Mouse (Mus musculus) spleen, adult 12 weeks (tissue): ENCODE data around the gene Kcnc1.
A peak's percentile ranks its signal among the peaks of the same experiment; 100 is the strongest.

Experiments
- DNase-seq: peaks from one replicate; pipeline ENCODE4 v3.0.0; 2022; ENCODE audit warnings: low spot score

Gene Kcnc1

DNA sequence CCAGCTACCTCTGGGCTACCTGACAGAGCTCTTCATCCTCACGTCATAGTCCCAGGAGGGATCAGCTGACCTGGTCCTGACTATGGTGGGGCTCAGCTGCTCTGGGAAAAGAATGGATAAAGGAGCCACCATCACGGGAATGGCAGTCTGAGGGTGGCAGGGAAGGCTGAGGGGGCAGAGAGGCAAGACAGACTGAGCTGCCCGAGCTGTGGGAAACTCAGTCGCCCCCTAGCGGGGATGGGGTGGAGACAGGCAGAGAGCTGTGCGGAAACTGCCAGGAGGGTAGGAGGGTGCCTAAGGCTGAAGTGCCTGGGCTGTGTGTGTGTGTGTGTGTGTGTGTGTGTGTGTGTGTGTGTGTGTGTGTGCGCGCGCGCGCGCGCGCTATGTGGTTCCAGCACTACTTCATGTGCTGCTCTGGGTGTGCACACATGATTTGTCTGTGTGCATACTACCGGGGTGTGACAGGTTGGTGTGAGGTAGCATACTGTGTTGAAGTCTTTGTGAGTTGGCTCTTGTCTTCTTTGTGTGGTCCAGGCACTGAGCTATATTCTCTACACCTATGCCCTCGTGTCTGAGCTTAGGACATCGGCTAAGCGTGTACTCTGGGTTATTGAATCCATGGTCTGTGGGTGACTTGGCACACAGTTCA is 26.6 kb downstream of the Kcnc1 start:
- peak; percentile 52 for DNase-seq

DNA sequence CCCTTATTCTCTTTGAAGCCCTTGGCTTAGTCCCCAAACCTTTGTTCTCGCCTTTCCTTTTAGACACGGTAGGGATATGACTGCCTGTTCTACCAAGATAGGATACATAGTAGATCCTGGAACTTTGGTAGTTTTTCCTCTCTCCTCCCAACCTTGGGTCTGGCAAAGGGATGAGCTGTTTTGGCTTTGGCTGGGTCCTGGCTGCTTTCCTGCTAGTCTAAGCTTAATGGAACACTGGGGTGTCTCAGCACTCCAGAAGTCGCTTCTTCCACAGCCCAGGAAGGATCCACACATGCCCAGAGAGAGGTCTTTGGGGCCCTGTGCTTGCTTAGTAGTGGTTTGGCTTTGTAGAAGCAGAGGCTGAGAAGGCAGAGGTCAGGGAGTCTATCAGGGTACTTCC is 27.7 kb downstream of the Kcnc1 start:
- DNase-seq = no peak

DNA sequence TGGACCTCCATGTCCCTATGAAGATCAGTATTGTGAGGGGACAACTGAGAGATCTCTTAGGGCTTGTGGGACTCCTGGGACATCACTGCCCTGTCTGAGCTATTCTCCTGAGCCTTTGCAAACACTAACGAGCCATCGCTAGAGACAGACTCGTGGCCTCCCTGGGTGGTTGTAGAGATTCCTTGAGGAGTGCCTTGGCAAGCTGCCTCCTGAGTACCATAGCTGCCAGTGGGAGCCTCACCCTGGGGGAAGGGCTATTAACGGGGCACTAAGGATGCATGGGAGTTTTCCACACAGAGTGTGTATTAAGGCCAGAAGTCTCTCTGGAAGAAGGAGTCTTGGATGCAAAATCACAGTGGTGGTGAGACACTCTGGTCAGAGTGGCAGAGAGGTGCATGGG is 28.7 kb downstream of the Kcnc1 start:
- DNase-seq = no peak

DNA sequence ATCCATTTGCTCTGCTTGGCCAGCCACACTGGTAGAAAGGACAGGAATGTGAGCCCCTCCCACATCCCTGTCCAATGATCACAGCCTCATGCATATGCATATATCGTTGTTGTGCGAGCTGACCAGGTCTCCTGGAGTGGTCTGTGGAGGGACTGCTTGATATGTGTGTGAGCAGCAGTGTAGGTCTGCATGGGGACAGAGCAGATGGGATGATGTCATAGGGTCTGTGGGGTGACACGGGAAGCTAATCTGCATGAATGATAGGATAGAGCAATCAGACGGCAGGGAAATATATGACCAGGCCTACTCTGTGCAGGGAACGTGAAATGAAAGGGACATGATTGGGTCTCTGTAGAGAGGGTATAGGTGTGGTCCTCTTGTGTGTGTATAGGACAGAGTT is 37.6 kb downstream of the Kcnc1 start:
- no peak for DNase-seq

DNA sequence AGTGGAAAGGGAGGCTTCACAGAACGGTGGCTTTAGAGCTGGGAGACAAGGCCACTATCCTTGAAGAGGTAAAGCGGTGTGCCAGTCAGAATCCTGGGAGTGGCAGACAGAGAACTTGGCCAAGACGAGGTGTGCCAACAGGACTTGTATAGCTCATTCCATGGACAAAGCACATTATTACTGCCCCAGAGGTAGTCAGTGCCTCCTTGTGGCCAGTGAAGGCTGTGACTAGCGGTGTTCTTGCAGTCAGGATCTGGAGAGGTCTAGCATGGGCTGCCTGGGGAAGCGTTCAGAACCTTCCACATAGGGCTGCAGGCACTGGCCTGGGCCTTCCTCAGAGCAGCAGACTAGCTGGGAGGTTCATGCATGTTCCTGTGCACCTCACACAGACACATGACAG is 39.5 kb downstream of the Kcnc1 start:
- DNase-seq = no peak

DNA sequence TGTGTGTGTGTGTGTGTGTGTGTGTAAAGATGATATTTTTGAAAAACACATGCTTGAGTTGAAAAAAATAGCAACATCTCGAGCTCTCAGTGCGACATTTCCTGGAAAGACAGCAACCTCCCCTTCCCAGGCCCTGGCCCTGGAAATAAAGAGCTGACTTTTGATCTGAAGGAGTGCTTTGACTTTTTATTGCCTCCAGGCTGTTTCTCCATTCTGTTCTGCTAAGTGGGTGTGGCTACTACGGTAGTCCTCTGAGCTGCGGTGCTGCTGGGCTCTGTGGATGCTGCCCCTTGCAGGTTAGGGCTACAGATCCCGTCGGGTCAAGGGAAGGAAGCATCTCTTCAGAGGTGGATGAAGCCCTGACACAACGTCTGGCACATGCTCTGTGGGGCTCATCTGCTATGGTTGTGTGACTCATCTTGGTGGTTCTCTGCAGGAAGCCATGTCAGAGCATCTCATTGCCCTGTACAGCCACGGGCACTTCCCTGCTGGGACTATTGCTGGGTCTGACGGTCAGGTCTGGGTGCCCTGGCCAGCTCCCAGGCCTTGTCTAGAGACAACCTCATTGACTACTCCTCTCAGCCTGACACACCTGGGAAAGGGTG is 42.3 kb downstream of the Kcnc1 start:
- DNase-seq = no peak

DNA sequence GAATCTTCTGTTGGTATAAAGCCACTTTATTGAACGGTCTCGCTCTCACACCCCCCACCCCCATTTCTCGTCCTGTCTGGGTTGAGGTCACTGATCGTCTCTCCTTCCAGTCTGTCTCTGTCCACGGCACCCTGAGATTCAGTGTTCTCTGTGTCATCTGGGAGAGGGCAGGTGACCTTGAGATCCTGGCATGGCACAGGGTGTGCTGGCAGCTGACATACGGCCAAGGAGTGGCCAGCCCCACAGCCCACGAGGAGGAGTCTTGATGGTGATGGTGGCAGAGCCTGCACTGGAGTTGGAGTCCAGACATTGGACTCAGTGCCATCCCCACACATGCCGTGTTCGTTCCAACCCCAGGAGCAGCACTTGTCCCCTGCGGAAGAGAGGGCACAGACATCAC is 46.9 kb downstream of the Kcnc1 start:
- DNase-seq = no peak

DNA sequence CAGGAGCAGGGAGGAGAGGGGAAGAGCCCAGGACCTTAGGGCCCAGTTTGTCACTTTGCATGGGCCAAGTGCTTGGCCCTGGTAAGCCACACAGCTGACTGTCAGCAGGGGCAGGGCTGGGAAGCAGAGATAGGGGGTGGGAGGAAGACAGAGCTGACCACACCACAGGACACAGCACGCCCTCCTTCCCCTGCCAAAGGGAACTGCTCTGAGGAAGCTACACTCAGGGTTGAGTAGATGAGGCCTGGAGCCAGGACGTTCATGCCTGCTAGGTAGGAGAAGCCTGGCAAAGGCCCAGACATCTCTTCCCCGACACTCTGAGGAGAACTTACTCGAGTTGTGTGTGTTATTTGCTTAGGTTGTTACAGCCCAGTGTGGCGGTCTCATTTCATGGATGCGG is 49.6 kb downstream of the Kcnc1 start:
- no peak for DNase-seq

DNA sequence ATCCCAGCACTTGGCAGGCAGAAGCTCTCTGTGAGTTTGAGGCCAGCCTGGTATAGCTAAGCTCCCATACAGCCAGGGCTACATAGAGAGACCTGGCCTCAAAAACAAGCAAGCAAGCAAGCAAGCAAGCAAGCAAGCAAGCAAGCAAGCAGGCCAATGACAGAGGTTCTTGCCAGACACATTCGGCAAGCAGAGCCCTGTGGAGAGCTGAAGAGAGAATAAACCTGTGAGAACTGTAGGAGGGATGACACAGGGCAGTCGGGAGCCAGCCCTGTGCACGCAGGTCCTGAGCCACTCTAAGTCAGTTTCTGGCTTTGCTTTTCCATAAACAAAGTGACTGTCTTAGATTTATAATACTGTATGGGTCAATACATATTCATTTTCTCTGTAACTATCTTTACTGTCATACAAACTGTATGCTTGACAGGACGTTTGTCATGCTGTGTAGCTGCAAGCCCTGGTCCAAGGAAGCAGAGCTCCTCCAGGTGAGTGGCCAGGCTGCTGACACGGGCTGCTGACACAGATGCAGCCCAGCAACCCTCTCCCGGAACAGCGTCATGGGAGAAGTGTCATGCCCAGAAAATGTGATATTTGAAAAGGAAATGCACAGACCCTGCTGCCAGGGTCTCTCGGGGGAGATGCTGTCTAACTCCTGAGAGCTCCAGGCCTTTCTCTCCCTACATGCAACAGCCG is 51.3 kb downstream of the Kcnc1 start:
- DNase-seq = no peak

DNA sequence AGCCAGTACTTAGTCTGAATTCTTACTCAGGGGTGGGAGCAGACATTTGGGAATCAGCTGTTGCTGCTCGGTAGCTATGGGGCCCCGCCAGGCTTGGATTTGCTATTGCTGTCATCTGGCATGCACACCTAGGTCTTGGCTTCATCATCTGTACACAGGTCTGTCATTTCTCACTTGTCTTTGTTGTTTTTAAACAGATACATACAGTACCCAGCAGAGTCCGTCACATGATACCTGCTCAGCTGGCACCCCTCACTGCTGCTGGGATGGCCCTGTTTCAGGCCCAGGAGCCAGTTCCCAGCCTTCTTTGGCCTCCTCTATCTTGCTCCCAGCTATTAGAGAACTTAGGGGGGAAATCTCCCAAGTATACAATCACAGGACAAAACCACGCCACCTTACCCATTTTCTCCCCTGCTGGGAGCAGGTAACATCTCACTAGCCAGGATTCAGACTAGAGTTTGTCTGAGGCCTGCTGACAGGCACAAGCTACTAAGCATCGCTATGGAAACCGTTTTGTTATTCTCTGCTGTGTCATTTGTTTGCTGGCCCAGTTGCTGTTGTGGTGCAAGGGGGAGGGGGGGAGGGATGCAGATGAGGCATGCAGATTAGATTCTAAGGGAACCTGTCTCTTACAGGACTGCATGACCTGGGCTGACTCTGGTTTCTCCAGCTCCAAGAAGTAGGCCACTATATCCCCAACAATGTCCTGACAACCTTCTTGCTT is 52.8 kb downstream of the Kcnc1 start:
- no peak for DNase-seq

DNA sequence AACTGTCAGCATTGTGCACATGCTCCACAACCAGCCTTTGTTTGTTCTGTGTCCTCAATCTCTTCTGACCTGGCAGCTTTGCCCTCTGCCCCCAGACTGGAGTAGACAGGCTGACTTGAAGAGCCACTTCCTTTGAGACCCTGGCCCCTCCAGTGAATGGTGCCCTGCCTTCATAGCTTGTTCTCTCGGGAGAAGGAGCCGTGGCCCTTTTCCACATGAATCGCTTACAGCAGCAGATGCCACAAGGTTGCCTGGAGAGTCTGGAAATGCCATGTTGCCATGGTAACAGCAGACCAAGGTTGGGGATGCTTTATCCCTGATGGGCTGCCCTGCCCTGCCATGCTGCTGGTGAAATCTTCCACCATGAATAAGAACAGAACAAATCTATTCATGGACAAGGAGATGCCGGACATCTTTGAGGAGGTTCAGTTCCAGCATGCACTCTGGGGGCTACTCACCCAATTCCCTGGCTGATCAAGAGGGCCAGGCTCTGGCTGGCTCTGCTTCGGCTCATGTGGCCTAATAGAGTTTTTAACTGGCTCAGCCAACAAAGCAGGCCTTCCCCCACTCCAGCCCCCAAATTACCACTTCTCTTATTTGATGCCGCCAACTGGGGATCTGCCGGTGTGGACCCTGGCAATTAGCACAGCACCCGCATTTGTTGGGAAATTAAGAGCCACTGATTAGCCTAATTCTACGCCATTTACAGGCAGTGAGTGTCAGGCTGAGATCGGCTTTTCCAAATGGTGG is 57.8 kb downstream of the Kcnc1 start:
- no peak for DNase-seq

DNA sequence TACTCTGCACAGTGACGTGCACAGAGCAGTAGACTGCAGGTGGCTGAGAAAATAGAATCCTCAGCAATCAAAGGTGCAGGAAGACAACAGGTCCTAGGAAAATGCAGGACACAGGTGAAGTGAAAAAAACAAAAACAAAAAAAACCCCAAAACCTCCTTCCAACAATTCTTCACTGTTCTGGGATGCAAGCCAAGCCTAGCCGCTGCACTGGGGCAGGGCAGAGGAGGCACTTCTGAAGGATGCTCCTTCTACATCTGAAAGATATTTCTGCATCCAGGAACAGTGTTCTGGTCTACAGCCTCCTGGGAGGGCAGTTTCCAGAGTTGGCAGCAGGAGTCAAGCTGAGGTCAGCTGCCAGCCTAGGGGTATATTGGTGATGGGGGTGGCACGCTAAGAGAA is 61.6 kb downstream of the Kcnc1 start:
- DNase-seq = no peak

DNA sequence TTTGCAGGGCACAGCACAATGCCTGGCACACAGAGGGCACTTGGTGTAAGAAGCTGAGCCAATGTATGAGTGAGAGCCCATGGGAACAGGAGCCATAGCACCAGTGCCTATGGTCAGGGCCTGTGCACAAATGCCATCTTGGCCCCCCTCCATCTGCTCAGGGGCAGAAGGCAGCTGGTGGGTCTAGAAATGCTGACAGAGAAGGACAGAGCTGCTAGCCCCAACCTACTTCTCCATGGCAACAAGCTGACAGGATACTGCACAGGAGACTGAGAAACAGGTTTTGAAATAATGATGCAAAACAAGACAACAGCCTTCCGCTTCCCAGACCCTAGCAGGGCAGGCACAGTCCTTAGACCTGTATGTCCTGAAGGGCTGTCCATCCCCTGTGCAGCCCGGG is 62.9 kb downstream of the Kcnc1 start:
- DNase-seq = no peak

DNA sequence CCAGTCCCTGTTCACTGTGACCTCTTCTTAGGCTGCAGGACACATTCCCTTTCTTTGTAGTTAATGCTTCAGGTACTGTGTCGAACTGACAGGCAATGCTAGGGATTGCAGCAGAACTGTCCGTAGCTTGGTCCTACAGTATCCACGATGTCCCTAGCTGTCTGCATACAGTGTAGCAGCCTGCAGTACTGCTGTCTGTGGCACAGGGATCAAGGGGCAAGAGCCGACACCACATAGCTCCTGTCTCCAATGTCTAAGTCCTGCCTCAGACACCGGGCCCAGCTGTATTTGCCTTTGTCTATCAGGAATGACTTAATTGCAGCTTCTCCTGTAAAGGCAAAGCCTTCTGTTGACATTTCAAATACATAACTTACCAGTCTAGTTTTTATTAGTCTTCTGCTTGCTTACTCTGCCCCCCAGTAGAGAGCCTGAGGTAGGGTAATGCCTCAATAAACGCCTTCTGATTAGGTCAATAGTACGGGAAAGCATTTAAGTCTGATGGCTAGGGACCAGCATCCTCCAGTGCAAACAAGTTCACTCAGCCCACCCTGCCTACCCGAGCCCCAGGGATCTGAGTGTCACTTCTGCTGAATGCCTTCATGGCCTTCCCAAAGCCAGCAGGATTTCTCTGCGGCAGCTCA is 63.4 kb downstream of the Kcnc1 start:
- DNase-seq = no peak

DNA sequence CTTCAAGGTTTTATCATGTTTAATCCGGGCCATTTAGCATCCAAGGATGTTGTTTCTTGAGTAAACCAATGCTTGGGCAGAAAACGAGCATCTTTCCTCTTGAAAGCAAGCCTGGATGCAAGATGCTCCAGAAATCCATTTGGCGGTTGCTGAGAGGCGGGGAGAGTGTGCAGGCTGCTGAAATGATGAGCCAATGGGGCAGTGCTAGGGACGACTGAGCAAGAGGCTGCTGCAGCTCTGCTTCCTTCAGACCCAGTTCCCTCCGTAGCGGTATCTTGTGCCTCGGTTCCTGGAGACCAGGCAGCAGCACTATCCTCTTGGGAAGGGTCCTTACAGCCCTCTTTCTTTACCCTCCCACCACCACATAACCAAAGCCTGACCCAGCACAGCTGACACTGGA is 66.0 kb downstream of the Kcnc1 start:
- no peak for DNase-seq

DNA sequence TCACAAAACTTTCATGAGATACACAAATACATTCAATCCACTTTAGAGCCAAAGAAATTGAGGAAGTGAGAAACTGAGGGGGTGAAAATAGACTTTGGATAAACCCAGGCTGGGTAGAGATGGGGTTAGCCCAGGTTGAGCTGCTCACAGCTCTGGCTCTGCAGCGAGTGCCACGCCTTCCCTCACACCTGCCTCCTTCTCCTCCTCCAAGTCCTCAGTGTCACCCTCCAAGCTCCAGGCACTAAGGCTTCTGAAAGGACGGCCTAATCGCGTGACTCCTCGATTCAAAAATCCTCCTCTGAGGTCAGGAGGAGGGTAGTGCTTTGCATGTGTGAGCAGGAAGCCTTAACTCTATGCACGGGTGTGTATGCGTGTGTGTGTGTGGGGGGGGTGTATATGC is 66.8 kb downstream of the Kcnc1 start:
- no peak for DNase-seq

DNA sequence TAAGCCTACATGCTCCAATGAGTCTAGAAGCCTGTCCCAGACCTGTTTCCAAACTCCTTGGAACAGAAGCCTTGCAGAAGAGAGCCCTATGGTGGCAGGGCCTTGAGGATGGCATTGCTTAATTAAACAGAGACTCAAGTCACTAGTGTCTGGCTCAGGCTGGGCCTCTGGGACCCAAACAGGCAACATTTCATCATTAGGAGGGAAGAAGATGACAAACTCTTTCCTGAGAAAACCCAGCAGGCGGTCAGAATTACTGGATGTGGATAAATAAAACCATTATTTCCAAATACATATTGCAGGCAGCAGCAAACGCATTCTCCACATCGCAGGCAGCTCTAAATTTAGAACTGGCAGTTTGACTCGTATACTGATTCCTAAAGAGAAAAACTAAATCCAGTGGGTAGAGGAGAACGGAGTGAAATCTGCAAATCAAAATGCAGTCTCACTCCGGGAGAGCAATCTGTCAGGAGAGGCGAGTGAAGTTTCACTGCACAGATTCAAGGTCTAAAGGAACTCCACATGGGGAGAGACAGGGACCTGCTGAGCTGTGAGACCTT is 70.2 kb downstream of the Kcnc1 start:
- DNase-seq = no peak

DNA sequence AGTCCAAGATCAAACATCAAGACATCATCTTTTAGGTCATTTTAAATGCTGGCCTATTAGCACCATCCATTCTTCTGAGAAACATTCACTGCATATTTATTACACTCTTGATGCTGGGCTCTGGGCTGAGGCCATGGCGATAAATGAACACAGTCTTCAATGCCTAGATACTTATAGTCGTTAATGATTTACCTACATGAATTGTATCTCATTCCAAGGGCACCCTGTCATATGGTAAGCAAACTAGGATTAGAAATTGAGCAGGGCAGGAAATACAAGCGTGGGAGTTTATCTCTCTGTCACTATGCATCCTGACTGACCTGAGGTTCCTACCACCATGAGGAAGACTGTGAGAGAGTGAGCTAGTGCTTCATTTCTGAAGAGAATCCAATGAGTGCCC is 73.2 kb downstream of the Kcnc1 start:
- DNase-seq = no peak

DNA sequence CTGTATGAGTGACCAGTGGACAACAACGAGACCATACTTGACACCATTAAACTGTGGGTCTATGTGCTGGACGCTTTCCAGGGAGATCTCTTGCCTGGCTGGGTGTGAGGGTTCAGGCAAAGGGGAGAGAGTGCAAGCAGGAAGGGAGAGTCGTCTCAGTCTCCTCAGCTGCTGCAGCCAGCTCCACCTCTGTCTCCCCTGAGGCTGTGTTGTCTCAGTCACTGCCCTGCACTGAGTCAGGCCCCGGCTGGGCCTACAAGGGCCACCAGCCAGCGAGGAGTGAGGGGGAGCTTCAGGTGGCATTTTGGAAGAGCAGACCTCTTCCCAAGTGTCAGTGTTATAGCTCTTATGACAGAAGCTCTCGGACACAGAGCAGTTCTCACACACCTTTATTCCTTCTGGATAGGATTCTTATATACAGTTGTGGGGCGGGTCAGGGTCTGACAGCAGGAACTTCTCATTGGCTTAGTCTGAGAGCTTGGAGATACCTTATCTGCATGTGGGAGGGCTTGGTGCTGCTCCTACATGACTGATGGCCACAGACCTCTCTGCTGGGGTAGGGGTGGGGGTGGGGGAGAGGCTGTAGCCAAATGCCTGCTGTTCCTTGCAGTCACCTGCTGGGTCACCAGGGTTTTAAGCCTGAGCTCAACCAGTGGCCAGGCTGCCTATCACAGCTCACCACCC is 74.9 kb downstream of the Kcnc1 start:
- no peak for DNase-seq

DNA sequence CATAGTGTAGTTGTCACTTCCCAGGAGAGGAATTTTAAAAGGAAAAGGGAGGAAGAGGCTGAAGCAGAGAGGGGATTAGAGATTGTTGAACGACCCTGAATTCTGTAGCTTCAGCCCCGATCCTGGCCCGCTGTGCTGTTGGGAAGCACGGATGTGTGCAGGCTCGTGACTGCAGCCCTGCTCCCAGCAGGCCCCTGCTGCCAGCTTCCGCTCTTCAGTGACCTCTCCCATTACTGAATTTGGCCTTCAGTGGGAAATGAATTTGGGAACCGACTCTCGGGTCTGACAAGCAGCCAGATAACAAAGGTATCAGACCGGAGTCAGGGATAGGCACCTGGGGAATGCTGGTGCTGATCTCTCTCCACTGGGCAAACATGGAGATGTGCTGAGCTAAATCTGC is 76.8 kb downstream of the Kcnc1 start:
- no peak for DNase-seq

DNA sequence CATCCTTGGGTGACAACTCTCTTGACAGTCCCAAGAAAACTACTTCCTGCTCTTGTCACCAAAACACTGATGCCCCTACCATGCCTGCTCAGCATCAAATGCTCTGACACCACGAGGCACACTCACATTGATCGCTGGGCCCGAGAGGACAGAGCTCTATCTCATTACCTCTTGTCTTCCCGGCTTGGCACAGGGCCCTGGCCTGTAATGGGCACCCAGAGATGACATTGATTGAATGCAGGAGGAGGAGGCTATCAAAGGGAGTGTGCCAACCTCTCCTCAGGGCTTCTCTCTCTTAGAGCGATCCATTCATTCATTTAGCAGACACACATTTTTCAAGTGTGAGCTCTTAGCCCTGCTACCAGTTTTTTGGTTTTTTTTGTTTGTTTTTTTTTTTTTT is 79.2 kb downstream of the Kcnc1 start:
- no peak for DNase-seq
